Mouse (Mus musculus) pancreas, adult 10 weeks (tissue): ENCODE results near the gene Cryba1. TPM values are rescaled to one million over a fixed set of nuclear protein-coding genes. Genes with fewer than 3 reads are reported as not detected.

Experiments used
- polyA plus RNA-seq: library from polyadenylated mRNA; stranded (reverse); fragments of 350-450 nt; fragmentation: Illumina TruSeq; extraction: RNeasy Lipid Tissue Mini Kit (QIAGEN cat#74804); gene quantifications from one replicate; pipeline ENCODE4 v1.2.3, GENCODE M21; 2015; ENCODE audit warnings: low read depth, low replicate concordance; ENCODE audit not compliant: insufficient read depth

Cryba1 gene
- not detected for polyA plus RNA-seq

GRCm38 (mm10) chr11:77725183-77725582 is at the start of gene Cryba1:
Cryba1 (minus strand) TSS chr11:77725283.

GRCm38 (mm10) chr11:77762783-77763672 is 37.9 kb upstream of the Cryba1 start, which contains the start of gene Myo18a:
Myo18a (plus strand) TSS chr11:77763246.

GRCm38 (mm10) chr11:77685383-77686265 is 39.5 kb downstream of the Cryba1 start, which contains the start of gene Nufip2:
Nufip2 (plus strand) TSS chr11:77686155.

Other genes with a start within 250 kb of the Cryba1 start
- 3.5 TPM for gene Ankrd13b, start 235.6 kb downstream of the Cryba1 start, polyA plus RNA-seq
- gene Git1, start 231.7 kb downstream of the Cryba1 start, polyA plus RNA-seq: 16.2 TPM
- 1.2 TPM for gene Abhd15, start 210.2 kb downstream of the Cryba1 start, polyA plus RNA-seq
- 7.3 TPM for gene Trp53i13, start 209.3 kb downstream of the Cryba1 start, polyA plus RNA-seq
- gene Gm10392, start 206.1 kb downstream of the Cryba1 start, polyA plus RNA-seq: not detected
- gene Taok1, start 117.5 kb downstream of the Cryba1 start, polyA plus RNA-seq: 4.5 TPM
- 5.8 TPM for gene Nufip2, start 39.1 kb downstream of the Cryba1 start, polyA plus RNA-seq
- 20.0 TPM for gene Myo18a, start 38.0 kb upstream of the Cryba1 start, polyA plus RNA-seq
- gene Gm10277, start 62.5 kb upstream of the Cryba1 start, polyA plus RNA-seq: not detected
- 0.81 TPM for gene Pipox, start 168.8 kb upstream of the Cryba1 start, polyA plus RNA-seq
- gene Sez6, start 205.5 kb upstream of the Cryba1 start, polyA plus RNA-seq: not detected